Mouse (Mus musculus): Measurements from ENCODE around the gene Vsig8. TPM values are rescaled to one million over a fixed set of nuclear protein-coding genes. Genes with fewer than 3 reads are reported as not detected.

Gene Vsig8
- total and polyA plus RNA-seq, 2 experiments from 2014 or later: 0.67 to 0.71 TPM

DNA sequence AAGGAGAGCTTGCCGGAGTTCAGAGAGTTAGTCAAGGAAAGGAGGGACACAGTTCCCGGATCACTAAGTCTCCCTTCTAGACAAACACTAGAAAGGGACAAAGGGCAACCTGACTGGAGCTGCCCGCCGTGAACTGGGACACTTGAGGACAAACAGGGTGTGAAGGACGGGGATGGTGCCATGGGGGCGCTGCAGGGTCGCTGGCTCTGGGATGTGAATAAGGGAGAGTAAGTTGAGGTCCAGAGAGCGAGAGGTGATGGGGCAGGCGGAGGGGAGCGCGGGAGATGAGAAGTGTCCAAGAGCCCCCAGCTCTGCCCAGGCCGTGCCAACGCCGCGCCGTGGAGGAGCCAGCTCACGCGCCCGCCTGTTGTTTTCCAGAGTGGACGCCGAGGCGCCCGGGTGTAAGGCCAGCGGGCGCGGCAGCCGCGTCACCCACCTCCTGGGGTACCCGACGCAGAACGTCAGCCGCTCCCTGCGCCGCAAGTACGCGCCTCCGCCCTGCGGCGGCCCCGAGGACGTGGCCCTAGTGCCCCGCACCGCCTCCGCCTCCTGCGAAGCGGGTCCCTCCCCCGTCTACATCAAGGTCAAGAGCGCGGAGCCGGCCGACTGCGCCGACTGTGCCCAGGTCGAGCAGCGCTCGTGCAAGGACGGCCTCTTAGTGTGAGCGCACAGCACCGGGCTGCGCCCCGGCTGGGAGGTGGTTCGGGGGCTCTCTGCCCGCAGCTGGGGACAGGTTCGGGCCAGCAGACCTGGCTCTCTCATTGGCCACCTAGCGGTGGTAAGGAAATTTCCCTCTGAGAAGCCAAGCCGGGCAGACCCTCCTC lies 7.1 kb downstream of the Vsig8 start:
- no peaks in the 10 kb centered on the region for H3K4me1 ChIP-seq (ENCODE audit: insufficient read depth)
- WGBS: 2% methylated on average over 66 of the region's 66 CpGs
- peak overlapping the region; percentile 72 for H3K4me3 ChIP-seq (ENCODE audit: low read depth, low read length)
- TF ChIP-seq CTCF (IDR thresholded peaks at IDR 0.05; ENCODE audit: low read depth): peak; percentile 79
- H3K9ac ChIP-seq: peak overlapping the region; percentile 73
- peak; percentile 83 for DNase-seq
- H3K9me3 ChIP-seq (ENCODE audit: low read length): no peaks in the 10 kb centered on the region
- peaks cover 12% of the 10 kb centered on the region for H3K27me3 ChIP-seq (ENCODE audit: insufficient read depth, low read length)
- no peaks in the 10 kb centered on the region for H3K36me3 ChIP-seq (ENCODE audit: insufficient read depth)
- peak overlapping the region; percentile 21; the same call in 1 of the 2 replicates for H3K27ac ChIP-seq (ENCODE audit: low read depth, low read length)
- H3K4me2 ChIP-seq (ENCODE audit: low read depth): peak overlapping the region; percentile 97
- peak; percentile 93 for ATAC-seq

GRCm38 (mm10) chr1:172563465-172563828 lies 7.7 kb downstream of the Vsig8 start:
- Histone ChIP-seq H3K4me3 (ENCODE audit: low read depth, low read length) (peak overlapping the region; percentile 72), H3K4me2 (ENCODE audit: low read depth) (peak overlapping the region; percentile 97), H3K27ac (ENCODE audit: low read depth, low read length) (no peak overlapping the region), H3K9ac (peak overlapping the region; percentile 73), H3K9me3 (ENCODE audit: low read length) (no peaks in the 10 kb centered on the region), H3K27me3 (ENCODE audit: insufficient read depth, low read length) (peaks cover 12% of the 10 kb centered on the region), H3K36me3 (ENCODE audit: insufficient read depth) (no peaks in the 10 kb centered on the region), H3K4me1 (ENCODE audit: insufficient read depth) (no peaks in the 10 kb centered on the region)
- DNase-seq (no peak), ATAC-seq (no peak; the same call in 1 of the 2 replicates)
- no peak for TF ChIP-seq CTCF (IDR thresholded peaks at IDR 0.05; ENCODE audit: low read depth)
- 0% methylated on average over 9 of the region's 10 CpGs for WGBS

DNA sequence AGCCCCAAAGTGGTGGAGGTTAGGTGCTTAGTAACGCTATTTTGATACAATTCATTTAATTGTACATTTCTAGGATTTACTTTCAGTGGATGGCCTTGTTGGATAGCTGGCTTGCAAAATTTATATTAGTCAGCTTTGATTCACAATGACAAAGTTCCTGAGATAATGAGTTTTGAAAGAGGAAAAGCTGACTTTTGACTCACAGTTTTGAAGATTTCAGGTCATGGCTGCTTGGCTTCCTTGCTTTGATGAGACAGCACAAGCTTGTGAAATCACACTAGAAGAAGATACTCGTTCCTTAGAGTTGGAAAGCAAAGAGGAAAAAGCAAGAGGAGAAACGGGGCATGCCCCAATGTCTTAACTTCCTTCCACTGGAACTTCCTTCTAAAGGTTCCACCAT lies 10.4 kb downstream of the Vsig8 start:
- DNase-seq: no peak
- ATAC-seq: no peak
- Histone ChIP-seq H3K9me3 (ENCODE audit: low read length) (no peaks in the 10 kb centered on the region), H3K9ac (no peak overlapping the region), H3K27me3 (ENCODE audit: insufficient read depth, low read length) (peaks cover 11% of the 10 kb centered on the region), H3K27ac (ENCODE audit: low read depth, low read length) (no peak overlapping the region), H3K4me1 (ENCODE audit: insufficient read depth) (no peaks in the 10 kb centered on the region), H3K36me3 (ENCODE audit: insufficient read depth) (no peaks in the 10 kb centered on the region), H3K4me2 (ENCODE audit: low read depth) (no peak overlapping the region), H3K4me3 (ENCODE audit: low read depth, low read length) (no peak overlapping the region)
- TF ChIP-seq CTCF (IDR thresholded peaks at IDR 0.05; ENCODE audit: low read depth): no peak
- 77% methylated on average over 3 of the region's 3 CpGs for WGBS

DNA sequence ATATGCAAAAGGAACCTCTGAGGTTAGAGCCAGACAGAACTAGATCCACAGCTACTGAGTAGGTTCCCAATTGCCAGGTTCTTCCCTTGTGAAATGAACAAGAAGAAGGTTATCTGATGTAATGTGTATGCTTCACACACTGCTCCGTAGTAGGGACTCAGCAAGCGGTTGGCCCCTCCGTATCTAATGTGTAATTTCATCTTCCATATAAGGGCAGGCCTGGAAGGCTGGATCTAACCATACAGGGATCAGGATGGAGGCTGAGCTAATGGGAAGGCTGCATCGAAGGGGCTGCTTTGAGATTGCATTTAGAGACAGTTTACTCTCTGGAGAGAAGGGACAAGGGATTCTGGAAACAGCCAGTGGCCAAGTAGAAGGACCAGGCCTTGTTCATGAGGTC lies 12.0 kb downstream of the Vsig8 start:
- ATAC-seq (no peak), DNase-seq (no peak)
- TF ChIP-seq CTCF (IDR thresholded peaks at IDR 0.05; ENCODE audit: low read depth): no peak
- Histone ChIP-seq H3K4me1 (ENCODE audit: insufficient read depth) (no peaks in the 10 kb centered on the region), H3K36me3 (ENCODE audit: insufficient read depth) (no peaks in the 10 kb centered on the region), H3K9me3 (ENCODE audit: low read length) (no peaks in the 10 kb centered on the region), H3K4me3 (ENCODE audit: low read depth, low read length) (no peak overlapping the region), H3K27me3 (ENCODE audit: insufficient read depth, low read length) (no peaks in the 10 kb centered on the region), H3K4me2 (ENCODE audit: low read depth) (no peak overlapping the region), H3K9ac (no peak overlapping the region), H3K27ac (ENCODE audit: low read depth, low read length) (no peak overlapping the region)
- 76% methylated on average over 4 of the region's 4 CpGs for WGBS

DNA sequence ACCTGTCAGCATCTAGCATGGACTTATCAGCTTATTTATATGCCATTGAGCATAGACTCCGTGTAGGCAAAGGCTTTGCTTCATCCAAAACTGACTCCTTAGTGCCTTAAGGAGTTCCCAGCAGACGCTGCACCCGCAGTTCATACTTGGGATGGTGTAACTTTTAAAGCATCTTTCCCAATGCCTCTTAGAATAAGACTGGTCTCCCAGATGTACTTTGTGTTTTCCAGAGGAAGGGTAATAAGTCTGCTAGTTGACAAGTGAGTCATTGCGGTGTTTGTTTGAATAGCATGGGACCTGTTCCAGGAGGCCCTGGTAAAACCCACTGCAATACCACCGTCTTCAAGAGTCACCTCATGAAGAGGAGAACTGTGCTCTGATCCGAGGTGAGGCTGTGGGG lies 24.4 kb downstream of the Vsig8 start:
- no peaks in the 10 kb centered on the region for H3K9me3 ChIP-seq (ENCODE audit: low read length)
- no peak overlapping the region for H3K9ac ChIP-seq
- ATAC-seq (no peak), DNase-seq (no peak)
- H3K36me3 ChIP-seq (ENCODE audit: insufficient read depth): no peaks in the 10 kb centered on the region
- H3K4me1 ChIP-seq (ENCODE audit: insufficient read depth): no peaks in the 10 kb centered on the region
- no peak overlapping the region for H3K4me2 ChIP-seq (ENCODE audit: low read depth)
- H3K27ac ChIP-seq (ENCODE audit: low read depth, low read length): no peak overlapping the region
- no peaks in the 10 kb centered on the region; the same call in 1 of the 2 replicates for H3K27me3 ChIP-seq (ENCODE audit: insufficient read depth, low read length)
- 83% methylated on average over 6 of the region's 6 CpGs for WGBS
- no peak for TF ChIP-seq CTCF (IDR thresholded peaks at IDR 0.05; ENCODE audit: low read depth)
- no peak overlapping the region for H3K4me3 ChIP-seq (ENCODE audit: low read depth, low read length)

DNA sequence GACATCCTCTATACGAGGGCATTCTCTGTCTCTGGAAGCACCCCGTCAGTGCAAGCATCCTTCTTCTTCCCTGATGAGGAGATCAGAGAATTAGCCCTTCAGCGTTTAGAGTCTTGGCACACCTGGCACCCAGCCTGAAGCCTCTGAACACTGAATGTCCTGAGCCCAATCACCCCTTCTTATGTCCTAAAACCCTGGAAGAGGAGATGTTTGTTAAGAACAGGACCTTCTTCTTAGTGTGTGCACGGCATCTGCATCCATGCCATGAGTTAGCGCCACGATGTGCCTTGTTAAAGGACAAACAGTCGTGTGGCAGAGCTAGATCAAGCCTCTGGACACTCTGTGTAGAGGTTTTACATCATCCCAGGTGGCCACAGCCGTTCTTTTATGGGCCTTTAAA lies 26.7 kb downstream of the Vsig8 start:
- Histone ChIP-seq H3K4me1 (ENCODE audit: insufficient read depth) (peaks cover 9% of the 10 kb centered on the region; the same call in 1 of the 2 replicates), H3K36me3 (ENCODE audit: insufficient read depth) (no peaks in the 10 kb centered on the region), H3K9ac (no peak overlapping the region), H3K4me3 (ENCODE audit: low read depth, low read length) (no peak overlapping the region), H3K9me3 (ENCODE audit: low read length) (no peaks in the 10 kb centered on the region), H3K4me2 (ENCODE audit: low read depth) (no peak overlapping the region), H3K27ac (ENCODE audit: low read depth, low read length) (no peak overlapping the region), H3K27me3 (ENCODE audit: insufficient read depth, low read length) (no peaks in the 10 kb centered on the region; the same call in 1 of the 2 replicates)
- TF ChIP-seq CTCF (IDR thresholded peaks at IDR 0.05; ENCODE audit: low read depth): no peak
- 89% methylated on average over 8 of the region's 8 CpGs for WGBS
- no peak for ATAC-seq
- no peak for DNase-seq

- DNase-seq (no peak), ATAC-seq (no peak)
- H3K9me3 ChIP-seq (ENCODE audit: low read length): no peaks in the 10 kb centered on the region
- no peak overlapping the region for H3K4me2 ChIP-seq (ENCODE audit: low read depth)
- H3K36me3 ChIP-seq (ENCODE audit: insufficient read depth): no peaks in the 10 kb centered on the region
- H3K9ac ChIP-seq: no peak overlapping the region
- no peak overlapping the region for H3K27ac ChIP-seq (ENCODE audit: low read depth, low read length)
- H3K4me3 ChIP-seq (ENCODE audit: low read depth, low read length): no peak overlapping the region
- H3K27me3 ChIP-seq (ENCODE audit: insufficient read depth, low read length): no peaks in the 10 kb centered on the region; the same call in 1 of the 2 replicates
- peaks cover 9% of the 10 kb centered on the region; the same call in 1 of the 2 replicates for H3K4me1 ChIP-seq (ENCODE audit: insufficient read depth)
- 87% methylated on average over 6 of the region's 6 CpGs for WGBS
- TF ChIP-seq CTCF (IDR thresholded peaks at IDR 0.05; ENCODE audit: low read depth): no peak
Observed at GRCm38 (mm10) chr1:172584271-172584670, 28.5 kb downstream of the Vsig8 start.
